8 mouse cellular contexts compared by ENCODE assay signal in genomic region chr5:77468467-77468866, GRCm38 (mm10).
DNase-seq lines count a peak whose midpoint lies in the region; ATAC-seq lines count a peak whose summit lies in the region.

No protein-coding gene starts in this region.

- ATAC-seq in forebrain, embryonic 11.5 days (replicated peaks; ENCODE audit: low FRiP score), result no peak
- no peak for ATAC-seq in forebrain, embryonic 15.5 days (replicated peaks)
- peak; percentile 92 for ATAC-seq in megakaryocyte progenitor cell, adult 5-6 weeks (replicated peaks; ENCODE audit: poor library complexity)

- H3K9ac ChIP-seq in forebrain, embryonic 11.5 days (ENCODE audit: low read length), result no peak overlapping the region
- no peak overlapping the region for H3K9ac ChIP-seq in forebrain, embryonic 15.5 days (replicated peaks)

- WGBS in forebrain, embryonic 11.5 days, result 67% methylated on average over 15 of the region's 15 CpGs
- WGBS in forebrain, embryonic 15.5 days, result 65% methylated on average over 15 of the region's 15 CpGs
- 65% methylated on average over 15 of the region's 15 CpGs for WGBS in embryonic facial prominence, embryonic 10.5 days

- no peak overlapping the region for H3K4me3 ChIP-seq in forebrain, embryonic 11.5 days (ENCODE audit: low read depth, low read length)
- no peak overlapping the region for H3K4me3 ChIP-seq in forebrain, embryonic 15.5 days
- no peak overlapping the region for H3K4me3 ChIP-seq in embryonic facial prominence, embryonic 10.5 days

- H3K27ac ChIP-seq in forebrain, embryonic 11.5 days (ENCODE audit: low read depth, low read length), result no peak overlapping the region
- no peak overlapping the region for H3K27ac ChIP-seq in forebrain, embryonic 15.5 days (replicated peaks)
- no peak overlapping the region for H3K27ac ChIP-seq in embryonic facial prominence, embryonic 10.5 days (replicated peaks)

- H3K4me1 ChIP-seq in forebrain, embryonic 11.5 days (replicated peaks; ENCODE audit: control insufficient read depth, insufficient read depth, low read length), result no peaks in the 10 kb centered on the region
- no peaks in the 10 kb centered on the region for H3K4me1 ChIP-seq in forebrain, embryonic 15.5 days
- peaks cover 16% of the 10 kb centered on the region for H3K4me1 ChIP-seq in embryonic facial prominence, embryonic 10.5 days

- no peaks in the 10 kb centered on the region for H3K27me3 ChIP-seq in forebrain, embryonic 11.5 days (ENCODE audit: control insufficient read depth, insufficient read depth, low read length)
- H3K27me3 ChIP-seq in forebrain, embryonic 15.5 days, result no peaks in the 10 kb centered on the region
- H3K27me3 ChIP-seq in embryonic facial prominence, embryonic 10.5 days (replicated peaks; ENCODE audit: low read depth, poor library complexity, severe bottlenecking), result no peaks in the 10 kb centered on the region

- H3K36me3 ChIP-seq in forebrain, embryonic 11.5 days (ENCODE audit: control insufficient read depth, insufficient read depth, low read length), result no peaks in the 10 kb centered on the region
- H3K36me3 ChIP-seq in forebrain, embryonic 15.5 days, result no peaks in the 10 kb centered on the region
- no peaks in the 10 kb centered on the region for H3K36me3 ChIP-seq in embryonic facial prominence, embryonic 10.5 days (replicated peaks)

- H3K4me2 ChIP-seq in forebrain, embryonic 11.5 days (ENCODE audit: low read depth, low read length, severe bottlenecking), result no peak overlapping the region
- H3K4me2 ChIP-seq in forebrain, embryonic 15.5 days (replicated peaks), result no peak overlapping the region

- no peaks in the 10 kb centered on the region for H3K9me3 ChIP-seq in forebrain, embryonic 11.5 days (ENCODE audit: control insufficient read depth, low read length)
- no peaks in the 10 kb centered on the region for H3K9me3 ChIP-seq in forebrain, embryonic 15.5 days
- H3K9me3 ChIP-seq in embryonic facial prominence, embryonic 10.5 days, result no peaks in the 10 kb centered on the region

- peak; percentile 67 for DNase-seq in forebrain, embryonic 11.5 days (ENCODE audit: low spot score)
- DNase-seq in 3T3-L1 (ENCODE audit: low read depth, low spot score), result peak; percentile 63
- DNase-seq in adrenal gland, adult 2 months, result peak; percentile 73
- DNase-seq in embryonic facial prominence, embryonic 10.5 days (ENCODE audit: low spot score), result peak; percentile 58
- peak; percentile 89 for DNase-seq in kidney, adult 9 months
- DNase-seq in thymus, adult 18-20 months, result peak; percentile 47 to 51
